Mouse (Mus musculus): Measurements from ENCODE around the gene Cep131.

GRCm38 (mm10) chr11:120107026-120107425 lies 20.4 kb upstream of the Cep131 start:
- TF ChIP-seq CTCF (conservative IDR thresholded peaks at IDR 0.05; ENCODE audit: low read length) (no peak), POU5F1 (IDR thresholded peaks at IDR 0.05; ENCODE audit: borderline replicate concordance, low read length) (no peak), NANOG (IDR thresholded peaks at IDR 0.05; ENCODE audit: borderline replicate concordance, low read length) (no peak)
